Mouse (Mus musculus): ENCODE measurements around the gene Pou2f1. TPM values are rescaled to one million over a fixed set of nuclear protein-coding genes. Genes with fewer than 3 reads are reported as not detected.
"Not testable (repeated sequence)": the region's sequence is repeated elsewhere in the genome, so short reads cannot be mapped to it uniquely, and the experiment has no call there.

Pou2f1 gene
- polyA plus RNA-seq, 1 experiment from 2014 or later: 35.0 TPM

DNA sequence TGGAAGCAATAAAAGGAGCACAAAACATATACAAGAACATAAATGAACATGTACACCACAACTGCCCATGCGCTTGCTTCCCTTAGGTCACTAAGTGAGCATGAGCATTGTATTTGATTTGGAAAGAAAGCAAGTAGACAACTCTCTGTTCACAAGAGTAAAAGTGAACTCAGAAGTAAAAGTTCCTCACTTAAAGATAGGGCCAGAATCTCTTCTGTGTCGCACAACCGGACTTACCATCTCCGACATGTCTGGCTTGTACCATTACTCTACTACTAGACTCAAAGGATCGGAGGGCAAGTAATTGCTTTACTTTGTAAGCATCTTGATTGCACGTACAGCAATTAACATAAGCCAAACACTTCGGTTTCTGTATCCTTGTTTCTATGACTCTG, 6.8 kb downstream of the Pou2f1 start:
- Histone ChIP-seq H3K4me1 (replicated peaks; ENCODE audit: control insufficient read depth, insufficient read depth, low read length) (peaks cover 8% of the 10 kb centered on the region; the same call in 1 of the 2 replicates), H3K4me2 (ENCODE audit: low read depth, low read length, severe bottlenecking) (no peak overlapping the region), H3K9me3 (ENCODE audit: control insufficient read depth, low read length) (no peaks in the 10 kb centered on the region), H3K27me3 (ENCODE audit: control insufficient read depth, insufficient read depth, low read length) (no peaks in the 10 kb centered on the region), H3K9ac (ENCODE audit: low read length) (no peak overlapping the region), H3K36me3 (ENCODE audit: control insufficient read depth, insufficient read depth, low read length) (no peaks in the 10 kb centered on the region), H3K27ac (ENCODE audit: low read depth, low read length) (no peak overlapping the region), H3K4me3 (ENCODE audit: low read depth, low read length) (no peak overlapping the region)
- DNase-seq (ENCODE audit: low spot score) (no peak), ATAC-seq (replicated peaks; ENCODE audit: low FRiP score) (no peak)
- WGBS: 92% methylated on average over 7 of the region's 7 CpGs

DNA sequence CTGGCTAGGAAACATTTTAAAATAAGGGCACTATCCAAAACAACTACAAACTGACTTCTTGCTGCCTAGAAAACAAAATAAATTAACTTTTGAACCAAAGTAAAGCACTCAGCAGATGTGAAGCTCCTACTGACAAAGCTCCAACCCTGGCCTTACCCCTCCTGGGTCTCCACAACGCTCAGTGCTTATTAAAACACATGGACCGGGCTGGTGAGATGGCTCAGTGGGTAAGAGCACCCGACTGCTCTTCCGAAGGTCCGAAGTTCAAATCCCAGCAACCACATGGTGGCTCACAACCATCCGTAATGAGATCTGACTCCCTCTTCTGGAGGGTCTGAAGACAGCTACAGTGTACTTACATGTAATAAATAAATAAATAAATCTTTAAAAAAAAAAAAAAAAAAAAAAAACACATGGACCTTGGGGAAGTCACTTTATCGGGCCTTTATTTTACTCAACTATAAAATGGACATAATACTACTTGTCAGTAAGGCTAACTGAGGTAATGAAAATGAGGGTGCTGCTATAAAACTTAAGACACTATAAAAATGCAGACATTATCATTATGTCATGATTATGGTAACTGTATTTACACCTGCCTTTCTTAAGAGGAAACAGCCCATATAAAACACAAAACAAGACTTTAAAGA, 7.3 kb downstream of the Pou2f1 start:
- not testable (repeated sequence) for H3K27me3 ChIP-seq (ENCODE audit: control insufficient read depth, insufficient read depth, low read length); H3K27ac ChIP-seq (ENCODE audit: low read depth, low read length); H3K4me2 ChIP-seq (ENCODE audit: low read depth, low read length, severe bottlenecking); H3K9me3 ChIP-seq (ENCODE audit: control insufficient read depth, low read length); ATAC-seq (replicated peaks; ENCODE audit: low FRiP score); H3K9ac ChIP-seq (ENCODE audit: low read length); H3K4me1 ChIP-seq (replicated peaks; ENCODE audit: control insufficient read depth, insufficient read depth, low read length); H3K36me3 ChIP-seq (ENCODE audit: control insufficient read depth, insufficient read depth, low read length); H3K4me3 ChIP-seq (ENCODE audit: low read depth, low read length); DNase-seq (ENCODE audit: low spot score)
- WGBS: 96% methylated on average over 6 of the region's 7 CpGs

DNA sequence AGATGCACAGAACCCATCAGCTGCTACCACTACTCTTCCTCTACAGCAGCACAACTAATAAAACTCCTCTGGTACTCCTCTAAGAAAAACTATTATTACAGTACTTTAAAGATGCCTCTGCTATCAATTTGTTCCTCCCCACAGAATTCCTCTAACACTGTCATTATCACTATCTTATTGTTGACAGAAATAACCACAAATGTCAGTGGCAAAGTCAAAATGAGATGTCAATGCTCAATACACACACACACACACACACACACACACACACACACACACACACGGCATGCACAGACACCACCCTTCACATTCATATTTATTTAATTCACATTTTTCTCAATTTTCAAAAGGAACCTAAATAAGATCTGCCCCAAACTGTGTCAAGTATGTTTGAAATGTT, 8.2 kb downstream of the Pou2f1 start:
- no peak overlapping the region for H3K4me3 ChIP-seq (ENCODE audit: low read depth, low read length)
- H3K36me3 ChIP-seq (ENCODE audit: control insufficient read depth, insufficient read depth, low read length): no peaks in the 10 kb centered on the region
- H3K4me1 ChIP-seq (replicated peaks; ENCODE audit: control insufficient read depth, insufficient read depth, low read length): peaks cover 2% of the 10 kb centered on the region; the same call in 1 of the 2 replicates
- H3K9ac ChIP-seq (ENCODE audit: low read length): no peak overlapping the region
- WGBS: 81% methylated on average over 1 of the region's 1 CpGs
- no peaks in the 10 kb centered on the region for H3K27me3 ChIP-seq (ENCODE audit: control insufficient read depth, insufficient read depth, low read length)
- no peak for ATAC-seq (replicated peaks; ENCODE audit: low FRiP score)
- no peak overlapping the region for H3K4me2 ChIP-seq (ENCODE audit: low read depth, low read length, severe bottlenecking)
- no peak for DNase-seq (ENCODE audit: low spot score)
- no peaks in the 10 kb centered on the region for H3K9me3 ChIP-seq (ENCODE audit: control insufficient read depth, low read length)
- no peak overlapping the region for H3K27ac ChIP-seq (ENCODE audit: low read depth, low read length)

- Histone ChIP-seq H3K27me3 (ENCODE audit: control insufficient read depth, insufficient read depth, low read length) (no peaks in the 10 kb centered on the region), H3K36me3 (ENCODE audit: control insufficient read depth, insufficient read depth, low read length) (no peaks in the 10 kb centered on the region), H3K27ac (ENCODE audit: low read depth, low read length) (no peak overlapping the region), H3K9ac (ENCODE audit: low read length) (no peak overlapping the region), H3K4me1 (replicated peaks; ENCODE audit: control insufficient read depth, insufficient read depth, low read length) (peaks cover 2% of the 10 kb centered on the region; the same call in 1 of the 2 replicates), H3K4me3 (ENCODE audit: low read depth, low read length) (no peak overlapping the region), H3K4me2 (ENCODE audit: low read depth, low read length, severe bottlenecking) (no peak overlapping the region), H3K9me3 (ENCODE audit: control insufficient read depth, low read length) (no peaks in the 10 kb centered on the region)
- ATAC-seq (replicated peaks; ENCODE audit: low FRiP score) (no peak), DNase-seq (ENCODE audit: low spot score) (no peak)
- 78% methylated on average over 6 of the region's 6 CpGs for WGBS
Measured at GRCm38 (mm10) chr1:165993270-165994156, 9.0 kb downstream of the Pou2f1 start.

DNA sequence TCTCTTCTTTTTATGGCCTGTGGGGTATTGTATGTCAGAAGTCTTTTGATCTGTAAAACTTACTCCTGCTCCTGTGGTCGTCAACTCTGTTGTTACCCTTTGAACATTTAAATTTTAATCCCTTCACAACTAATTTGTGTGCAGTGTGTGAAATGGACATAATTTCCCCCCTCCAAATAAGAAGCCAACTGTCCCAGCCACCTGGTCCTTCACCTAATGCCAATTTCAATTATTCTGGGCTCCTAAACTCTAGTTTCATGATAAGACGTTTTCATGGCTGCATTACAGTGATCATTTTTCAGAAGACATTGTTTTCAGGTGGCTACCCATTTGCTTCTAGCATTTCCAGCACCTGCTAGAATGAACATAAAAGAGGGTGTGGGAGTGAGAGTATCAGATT, 13.9 kb downstream of the Pou2f1 start:
- ATAC-seq (replicated peaks; ENCODE audit: low FRiP score) (no peak), DNase-seq (ENCODE audit: low spot score) (no peak)
- Histone ChIP-seq H3K9ac (ENCODE audit: low read length) (no peak overlapping the region), H3K4me3 (ENCODE audit: low read depth, low read length) (no peak overlapping the region), H3K27me3 (ENCODE audit: control insufficient read depth, insufficient read depth, low read length) (no peaks in the 10 kb centered on the region), H3K9me3 (ENCODE audit: control insufficient read depth, low read length) (no peaks in the 10 kb centered on the region), H3K4me2 (ENCODE audit: low read depth, low read length, severe bottlenecking) (no peak overlapping the region), H3K27ac (ENCODE audit: low read depth, low read length) (no peak overlapping the region), H3K36me3 (ENCODE audit: control insufficient read depth, insufficient read depth, low read length) (no peaks in the 10 kb centered on the region), H3K4me1 (replicated peaks; ENCODE audit: control insufficient read depth, insufficient read depth, low read length) (0 out of 2 replicates have a peak, but pooled peaks cover 2% of the 10 kb centered on the region)
- WGBS: 74% methylated on average over 2 of the region's 2 CpGs

- Histone ChIP-seq H3K36me3 (ENCODE audit: control insufficient read depth, insufficient read depth, low read length) (no peaks in the 10 kb centered on the region), H3K4me3 (ENCODE audit: low read depth, low read length) (no peak overlapping the region), H3K4me1 (replicated peaks; ENCODE audit: control insufficient read depth, insufficient read depth, low read length) (0 out of 2 replicates have a peak, but pooled peaks cover 2% of the 10 kb centered on the region), H3K4me2 (ENCODE audit: low read depth, low read length, severe bottlenecking) (no peak overlapping the region), H3K27me3 (ENCODE audit: control insufficient read depth, insufficient read depth, low read length) (no peaks in the 10 kb centered on the region), H3K27ac (ENCODE audit: low read depth, low read length) (no peak overlapping the region), H3K9me3 (ENCODE audit: control insufficient read depth, low read length) (no peaks in the 10 kb centered on the region), H3K9ac (ENCODE audit: low read length) (no peak overlapping the region)
- DNase-seq (ENCODE audit: low spot score) (no peak), ATAC-seq (replicated peaks; ENCODE audit: low FRiP score) (no peak)
- 90% methylated on average over 2 of the region's 2 CpGs for WGBS
Measured at GRCm38 (mm10) chr1:165988072-165988471, 14.4 kb downstream of the Pou2f1 start.

DNA sequence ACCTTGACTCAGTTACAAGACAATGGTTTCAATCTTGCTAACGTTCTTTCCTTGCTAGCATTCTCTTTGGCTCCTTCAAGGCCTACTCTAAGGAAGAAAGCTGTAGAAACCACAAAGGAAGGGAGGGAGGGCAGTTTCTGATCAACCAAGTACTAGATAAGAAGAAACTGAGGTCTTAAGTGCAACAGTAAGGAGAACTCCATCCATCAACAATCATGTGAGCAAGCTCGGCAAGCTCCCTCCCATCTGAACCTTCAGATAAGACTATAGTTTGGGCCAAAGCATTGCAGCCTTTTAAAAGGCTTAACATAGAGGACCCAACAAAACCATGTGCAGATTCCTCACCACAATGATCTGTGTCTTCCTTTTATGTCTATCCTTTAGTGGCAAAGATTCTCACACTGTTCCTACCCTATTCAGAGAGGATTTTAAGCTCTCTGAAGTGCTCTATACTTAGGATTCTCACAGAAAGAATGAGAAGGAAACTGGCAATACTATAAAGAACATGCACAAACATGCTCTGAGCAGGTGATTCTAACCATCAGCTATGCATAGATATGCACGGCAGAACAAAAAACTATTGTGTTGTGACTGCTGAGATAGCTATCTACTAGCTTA, 16.6 kb downstream of the Pou2f1 start:
- 87% methylated on average over 3 of the region's 3 CpGs for WGBS
- Histone ChIP-seq H3K4me3 (ENCODE audit: low read depth, low read length) (no peak overlapping the region), H3K4me2 (ENCODE audit: low read depth, low read length, severe bottlenecking) (no peak overlapping the region), H3K9ac (ENCODE audit: low read length) (no peak overlapping the region), H3K4me1 (replicated peaks; ENCODE audit: control insufficient read depth, insufficient read depth, low read length) (no peaks in the 10 kb centered on the region), H3K27me3 (ENCODE audit: control insufficient read depth, insufficient read depth, low read length) (no peaks in the 10 kb centered on the region), H3K9me3 (ENCODE audit: control insufficient read depth, low read length) (no peaks in the 10 kb centered on the region), H3K27ac (ENCODE audit: low read depth, low read length) (no peak overlapping the region), H3K36me3 (ENCODE audit: control insufficient read depth, insufficient read depth, low read length) (no peaks in the 10 kb centered on the region)
- no peak for ATAC-seq (replicated peaks; ENCODE audit: low FRiP score)
- DNase-seq (ENCODE audit: low spot score): no peak

- ATAC-seq (replicated peaks; ENCODE audit: low FRiP score) (no peak), DNase-seq (ENCODE audit: low spot score) (no peak)
- H3K27ac ChIP-seq (ENCODE audit: low read depth, low read length): no peak overlapping the region
- H3K9me3 ChIP-seq (ENCODE audit: control insufficient read depth, low read length): no peaks in the 10 kb centered on the region
- no peak overlapping the region for H3K4me3 ChIP-seq (ENCODE audit: low read depth, low read length)
- 92% methylated on average over 3 of the region's 3 CpGs for WGBS
- no peaks in the 10 kb centered on the region for H3K4me1 ChIP-seq (replicated peaks; ENCODE audit: control insufficient read depth, insufficient read depth, low read length)
- H3K4me2 ChIP-seq (ENCODE audit: low read depth, low read length, severe bottlenecking): no peak overlapping the region
- no peaks in the 10 kb centered on the region for H3K36me3 ChIP-seq (ENCODE audit: control insufficient read depth, insufficient read depth, low read length)
- no peaks in the 10 kb centered on the region for H3K27me3 ChIP-seq (ENCODE audit: control insufficient read depth, insufficient read depth, low read length)
- no peak overlapping the region for H3K9ac ChIP-seq (ENCODE audit: low read length)
Measured at GRCm38 (mm10) chr1:165985186-165985585, 17.3 kb downstream of the Pou2f1 start.

Measured in forebrain, embryonic 11.5 days (tissue).